24 mouse cellular contexts compared by ENCODE assay signal in the genomic region with DNA sequence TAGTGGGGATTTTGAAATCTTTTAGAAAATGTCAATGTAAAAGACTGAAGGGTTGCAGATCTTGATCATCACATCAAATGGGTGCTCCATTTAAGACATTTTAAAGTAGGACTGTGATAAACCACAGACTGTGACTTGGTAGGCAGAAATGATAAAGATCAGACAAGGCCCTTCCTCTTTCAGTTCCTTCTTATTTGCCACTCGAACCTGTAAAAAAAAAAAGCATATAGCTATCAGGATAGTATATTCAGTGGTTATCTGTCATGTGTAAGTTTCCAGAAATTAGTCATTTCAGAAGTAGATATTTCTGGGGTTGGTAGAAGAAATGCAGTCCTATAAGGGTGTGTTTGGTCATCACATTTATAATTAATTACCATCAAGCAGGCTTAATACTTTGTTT. TPM values are rescaled to one million over a fixed set of nuclear protein-coding genes. Genes with fewer than 3 reads are reported as not detected.
DNase-seq lines count a peak whose midpoint lies in the region; ATAC-seq and TF ChIP-seq lines count a peak whose summit lies in the region.
"Had no signal": no experiment of that assay in that cellular context is flagged by ENCODE, and none has a peak within 500 bp of the region (broad histone marks: within the 10 kb centered on the region; RNA-seq: fewer than 3 reads in every experiment).

No protein-coding gene starts in this region.

- no peaks in the 10 kb centered on the region for H3K27me3 ChIP-seq in splenic B cell, adult 2 months (ENCODE audit: control insufficient read depth, insufficient read depth, low read length, poor library complexity, severe bottlenecking)
- H3K27me3 ChIP-seq in forebrain, postnatal 0 days (ENCODE audit: insufficient read depth, low read length), result no peaks in the 10 kb centered on the region
- H3K27me3 ChIP-seq: heart, embryonic 15.5 days; hindbrain, embryonic 15.5 days; liver, embryonic 15.5 days; midbrain, embryonic 12.5 days had no signal

- peak; percentile 50 for DNase-seq in CD4-positive, CD25-positive, alpha-beta regulatory T cell, adult 2 months (ENCODE audit: low read depth, low spot score)
- DNase-seq in splenic B cell, adult 2 months (ENCODE audit: low read depth, low spot score), result peak; percentile 72
- no peak for DNase-seq in left cerebral cortex, adult 2 months (ENCODE audit: extremely low spot score in 1 of 2, low spot score in 2 of 2)
- no peak for DNase-seq in forebrain, postnatal 0 days
- DNase-seq in gastrocnemius, postnatal 4 days (ENCODE audit: low spot score in 2 of 2), result no peak
- DNase-seq: adrenal gland, postnatal 10 days; cerebellum, adult 18-20 months; gastrocnemius, postnatal 25 days; heart, postnatal 4 days; kidney, postnatal 25 days; left cerebral cortex, postnatal 4 days; liver; right cerebral cortex, postnatal 14 days; spleen, adult 18-20 months; thymus, postnatal 36 days had no signal

- no peaks in the 10 kb centered on the region for H3K4me1 ChIP-seq in forebrain, postnatal 0 days (ENCODE audit: insufficient read depth)
- H3K4me1 ChIP-seq: forebrain, embryonic 10.5 days; hindbrain, embryonic 15.5 days; midbrain, embryonic 12.5 days had no signal

- H3K9me3 ChIP-seq in forebrain, postnatal 0 days (ENCODE audit: low read length), result no peaks in the 10 kb centered on the region
- H3K9me3 ChIP-seq: forebrain, embryonic 10.5 days; heart, embryonic 15.5 days; hindbrain, embryonic 15.5 days; liver, embryonic 15.5 days; midbrain, embryonic 12.5 days had no signal

- intact Hi-C loops in left cerebral cortex, adult 2 months (cut with DNase I), result no loop called here

- H3K36me3 ChIP-seq in macrophage (ENCODE audit: inconsistent target), result no peaks in the 10 kb centered on the region
- no peaks in the 10 kb centered on the region for H3K36me3 ChIP-seq in splenic B cell, adult 2 months (ENCODE audit: control insufficient read depth, insufficient read depth, low read length, poor library complexity, severe bottlenecking)
- H3K36me3 ChIP-seq in forebrain, postnatal 0 days (ENCODE audit: insufficient read depth), result no peaks in the 10 kb centered on the region
- H3K36me3 ChIP-seq: forebrain, embryonic 10.5 days; heart, embryonic 15.5 days; hindbrain, embryonic 15.5 days; liver, embryonic 15.5 days; midbrain, embryonic 12.5 days had no signal

- no peak overlapping the region for H3K4me3 ChIP-seq in macrophage (ENCODE audit: inconsistent target)
- no peak overlapping the region for H3K4me3 ChIP-seq in left cerebral cortex, adult 2 months
- H3K4me3 ChIP-seq in forebrain, postnatal 0 days (ENCODE audit: low read depth, low read length), result no peak overlapping the region
- H3K4me3 ChIP-seq: forebrain, embryonic 10.5 days; heart, embryonic 15.5 days; hindbrain, embryonic 15.5 days; layer of hippocampus, adult 2 months; liver, embryonic 15.5 days; midbrain, embryonic 12.5 days had no signal

- no peak overlapping the region for H3K4me2 ChIP-seq in forebrain, postnatal 0 days (ENCODE audit: low read depth)
- H3K4me2 ChIP-seq: heart, embryonic 15.5 days; hindbrain, embryonic 15.5 days; liver, embryonic 15.5 days; midbrain, embryonic 12.5 days had no signal

- peak overlapping the region; percentile 42 for H3K27ac ChIP-seq in macrophage
- no peak overlapping the region for H3K27ac ChIP-seq in left cerebral cortex, adult 2 months
- H3K27ac ChIP-seq in forebrain, postnatal 0 days (ENCODE audit: low read depth, low read length), result no peak overlapping the region
- H3K27ac ChIP-seq: forebrain, embryonic 10.5 days; heart, embryonic 15.5 days; hindbrain, embryonic 15.5 days; layer of hippocampus, adult 2 months; liver, embryonic 15.5 days; midbrain, embryonic 12.5 days had no signal

- 0% methylated on average over 1 of the region's 1 CpGs for WGBS in macrophage (ENCODE audit: missing documents)
- 89% methylated on average over 1 of the region's 1 CpGs for WGBS in forebrain, postnatal 0 days

- no peak overlapping the region for H3K9ac ChIP-seq in forebrain, postnatal 0 days
- H3K9ac ChIP-seq: heart, embryonic 15.5 days; hindbrain, embryonic 15.5 days; liver, embryonic 15.5 days; midbrain, embryonic 12.5 days had no signal

- peaks cover 90% of the 10 kb centered on the region for H3K79me2 ChIP-seq in macrophage (ENCODE audit: inconsistent target)

- TF ChIP-seq CTCF in left cerebral cortex, adult 2 months (IDR thresholded peaks at IDR 0.05), result no peak
- no peak for TF ChIP-seq CTCF in forebrain, postnatal 0 days (IDR thresholded peaks at IDR 0.05; ENCODE audit: low read depth)

- peak; percentile 60 for ATAC-seq in activated CD4-positive, CD25-positive, alpha-beta regulatory T cell, adult 4 months
- ATAC-seq in forebrain, postnatal 0 days, result no peak
- ATAC-seq: intestine, postnatal 0 days had no signal

RNA-seq across cellular contexts. Expression of a gene that starts 12.7 kb away (rescaled TPM):
- polyA plus RNA-seq in activated CD4-positive, CD25-positive, alpha-beta regulatory T cell, adult 4 months (2017; shearing (Covaris generic)), result 10 to 100 TPM; 19.2 to 28.0 TPM
- total RNA-seq in macrophage (2018; cell fraction: chromatin; rRNA removed), result 100 to 1,000 TPM in 21 of 26 experiments, 10 to 100 TPM in 5; 38.2 to 274 (median 163) TPM
- total RNA-seq in macrophage (2018; cell fraction: cytosol; rRNA removed), result 10 to 100 TPM; 42.9 to 85.1 (median 59.2) TPM
- total RNA-seq in macrophage (2018; cell fraction: nucleus; rRNA removed), result 100 to 1,000 TPM in 22 of 26 experiments, 10 to 100 TPM in 4; 57.4 to 263 (median 152) TPM
- polyA plus RNA-seq in macrophage (2018), result 13.8 to 25.0 TPM (median 15.0 TPM) in 3 replicates
- 10 to 100 TPM; 44.6 to 48.9 TPM for total RNA-seq in left cerebral cortex, adult 2 months (2021)
- 10.5 and 12.0 TPM in 2 replicates for total RNA-seq in forebrain, postnatal 0 days (2014; rRNA removed)
- polyA plus RNA-seq in forebrain, postnatal 0 days (2015; fragmentation: Nextera tagmentation; extraction: Ambion mirVana), result 4.1 and 5.6 TPM in 2 replicates
- 10 to 100 TPM; 29.4 to 31.7 TPM for total RNA-seq in gastrocnemius, postnatal 4 days (2021)

Comparison
In these comparisons a context has a peak if more than half of its experiments do, and no peak if none do; other contexts are left out.
1. DNase-seq: peak in CD4-positive, CD25-positive, alpha-beta regulatory T cell, adult 2 months (single experiment) and splenic B cell, adult 2 months (single experiment); none in left cerebral cortex, adult 2 months (0 of 2), forebrain, postnatal 0 days (single experiment) and gastrocnemius, postnatal 4 days (0 of 2).